Mouse (Mus musculus) yolk sac, embryonic 10.5 days (tissue): ENCODE results near the gene Ttll3.

ENCODE experiments used
- DNase-seq: peaks from one replicate; pipeline ENCODE4 v3.0.0-alpha.2; 2017; ENCODE audit warnings: low spot score

Gene Ttll3

GRCm38 (mm10) chr6:113379246-113379645, 9.8 kb upstream of the Ttll3 start:
- DNase-seq = no peak

DNA sequence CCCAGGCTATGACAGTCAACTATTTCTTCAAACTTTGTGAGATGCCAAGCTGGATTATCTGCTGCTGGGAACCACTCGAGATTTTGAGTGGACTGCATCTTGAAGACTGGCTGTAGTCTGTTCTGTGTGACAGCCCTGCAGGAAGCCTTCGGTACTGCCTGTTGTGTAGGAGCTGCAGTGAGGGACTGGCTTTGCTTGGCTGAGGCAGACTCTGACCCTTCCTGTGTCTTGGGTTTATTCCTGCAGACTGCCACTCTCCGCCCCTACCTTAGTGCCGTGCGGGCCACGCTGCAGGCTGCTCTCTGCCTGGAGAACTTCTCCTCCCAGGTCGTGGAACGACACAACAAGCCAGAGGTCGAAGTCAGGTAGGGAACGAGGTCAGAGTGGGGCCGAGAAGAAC, 8.6 kb upstream of the Ttll3 start:
- no peak for DNase-seq

DNA sequence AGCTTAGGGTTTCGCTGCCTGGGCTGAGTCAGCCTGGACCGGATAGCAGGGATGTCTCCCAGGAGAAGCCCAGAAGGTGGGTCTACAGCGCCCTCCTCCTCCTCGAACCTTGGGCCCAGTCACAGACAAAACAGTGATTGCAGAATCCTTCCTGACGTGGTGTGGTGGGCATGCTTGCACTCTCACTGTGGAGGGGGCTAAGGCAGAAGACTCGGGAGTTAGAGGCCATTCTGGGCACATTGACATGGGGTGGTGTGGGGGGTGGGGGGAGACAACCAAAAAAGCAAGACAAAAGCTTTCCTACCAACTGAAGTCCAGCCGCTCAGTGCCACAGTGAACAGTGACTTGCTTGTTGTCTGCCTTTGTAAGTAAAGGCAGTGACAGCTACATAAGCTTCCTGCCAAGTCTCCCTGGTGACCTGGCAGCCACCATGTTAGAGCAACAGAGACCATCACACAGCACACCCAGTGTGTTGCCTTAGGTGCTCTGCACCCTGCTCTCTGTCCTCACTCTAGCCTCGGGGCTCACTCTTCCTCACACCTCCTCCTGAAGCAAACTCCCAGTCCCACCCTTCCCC, 4.6 kb upstream of the Ttll3 start:
- no peak for DNase-seq

- peak; percentile 74 for DNase-seq
These were observed 3.8 kb upstream of the Ttll3 start for GRCm38 (mm10) chr6:113385160-113385714.

DNA sequence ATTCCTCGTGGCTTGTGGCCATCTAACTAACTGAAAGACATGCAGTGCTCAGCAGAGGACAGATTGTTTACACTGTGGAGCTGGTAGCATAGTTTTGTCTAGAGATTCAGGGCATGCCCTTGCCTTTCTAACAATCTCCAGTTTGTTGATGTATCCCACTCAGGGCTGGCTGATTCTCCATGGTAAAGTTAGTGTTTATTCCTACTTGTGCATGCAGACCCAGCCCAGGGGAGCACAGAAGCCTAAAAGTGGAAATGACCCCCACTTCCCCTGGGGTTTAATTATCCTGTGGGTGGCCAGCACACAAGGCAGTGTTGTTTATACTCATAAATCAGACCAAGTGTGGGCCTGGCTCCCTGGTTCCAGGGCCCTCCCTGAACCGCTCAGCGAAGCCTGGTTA, 3.0 kb upstream of the Ttll3 start:
- DNase-seq = peak; percentile 61

DNA sequence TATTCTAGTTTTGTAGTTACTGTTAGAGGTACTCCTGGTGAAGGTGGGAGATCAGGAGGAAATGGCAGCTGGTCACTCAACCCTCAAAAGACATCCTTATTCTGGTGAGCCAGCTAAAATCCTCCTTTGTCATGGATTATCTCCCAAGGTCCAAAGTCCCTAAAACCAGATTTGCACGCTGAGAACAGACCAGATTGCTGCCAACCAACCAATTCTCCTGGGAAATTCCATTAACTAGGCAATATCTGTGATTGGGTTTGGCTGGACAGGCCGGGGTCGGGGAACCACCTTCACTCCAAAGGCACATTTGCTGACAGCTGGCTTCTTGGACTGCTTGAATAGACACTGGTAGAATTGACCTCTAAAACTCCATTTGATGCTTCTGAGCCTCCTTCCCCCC, 1.7 kb downstream of the Ttll3 start:
- DNase-seq = no peak

DNA sequence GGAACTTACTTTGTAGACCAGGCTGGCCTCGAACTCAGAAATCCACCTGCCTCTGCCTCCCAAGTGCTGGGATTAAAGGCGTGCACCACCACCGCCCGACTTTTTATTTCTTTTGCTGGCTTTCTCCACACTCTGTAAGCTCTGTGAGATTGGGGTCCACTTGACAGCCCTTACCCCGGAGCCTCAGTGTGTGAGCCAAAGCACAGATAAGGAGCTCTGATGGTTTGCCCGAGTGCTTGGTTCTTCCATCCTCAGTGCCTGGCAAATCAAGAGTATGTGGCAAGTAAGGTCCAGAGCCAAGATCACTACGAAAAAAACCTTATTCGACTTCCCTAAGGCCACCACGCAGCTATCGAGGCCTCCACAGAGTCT, 2.9 kb downstream of the Ttll3 start:
- no peak for DNase-seq

DNA sequence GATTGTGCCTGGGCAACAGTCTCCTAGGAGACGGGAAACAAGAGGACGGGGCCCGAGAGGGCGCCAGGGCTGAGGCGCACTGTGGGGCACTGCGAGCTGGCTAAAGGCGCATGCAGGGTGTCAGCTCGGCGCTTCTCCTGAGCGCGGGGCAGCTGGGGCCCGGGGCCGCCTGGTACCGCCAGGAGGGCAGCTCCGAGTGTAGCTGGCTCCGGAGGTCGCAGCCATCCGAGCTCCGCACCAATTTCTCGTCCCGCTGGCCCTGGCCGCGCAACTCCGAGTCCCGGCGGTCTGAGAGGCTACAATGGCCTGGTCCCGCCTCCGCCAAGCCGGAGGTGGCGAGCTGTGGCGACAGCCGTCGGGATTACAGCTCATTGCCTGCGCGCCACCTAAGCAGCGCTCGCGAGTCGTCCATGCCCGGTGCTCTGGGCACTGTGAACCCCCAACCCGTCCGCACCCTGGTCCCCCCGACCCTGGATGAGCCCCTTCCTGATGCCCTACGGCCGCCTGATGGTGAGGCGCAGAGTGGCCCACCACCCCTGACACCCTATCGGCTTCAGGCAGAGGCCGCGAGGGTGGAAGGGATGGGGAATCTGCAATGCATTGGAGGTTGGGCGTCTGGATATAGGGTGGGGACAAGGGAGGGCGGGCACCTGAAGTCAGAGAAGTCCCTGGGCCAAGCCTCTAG, 3.5 kb downstream of the Ttll3 start:
- peak; percentile 57 for DNase-seq

- no peak for DNase-seq
These were observed 4.9 kb downstream of the Ttll3 start for GRCm38 (mm10) chr6:113393951-113394350.

GRCm38 (mm10) chr6:113394811-113395210, 5.8 kb downstream of the Ttll3 start:
- no peak for DNase-seq

DNA sequence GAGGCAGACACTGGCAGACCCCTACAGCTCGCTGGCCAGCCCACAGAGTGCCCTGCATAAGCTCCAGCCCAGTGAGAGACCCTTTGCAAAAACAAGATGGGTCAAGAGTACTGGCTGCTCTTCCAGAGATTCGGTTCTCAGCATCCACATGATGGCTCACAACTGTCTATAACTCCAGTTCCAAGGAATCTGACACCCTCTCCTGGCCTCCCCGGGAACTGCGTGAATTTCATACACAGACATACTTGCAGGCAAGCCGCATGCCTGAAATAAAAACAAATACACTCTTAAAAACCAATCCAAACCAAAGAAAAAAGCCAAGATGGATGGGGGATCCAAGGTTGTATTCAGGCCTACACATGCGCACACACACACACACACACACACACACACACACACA, 6.4 kb downstream of the Ttll3 start:
- no peak for DNase-seq

DNA sequence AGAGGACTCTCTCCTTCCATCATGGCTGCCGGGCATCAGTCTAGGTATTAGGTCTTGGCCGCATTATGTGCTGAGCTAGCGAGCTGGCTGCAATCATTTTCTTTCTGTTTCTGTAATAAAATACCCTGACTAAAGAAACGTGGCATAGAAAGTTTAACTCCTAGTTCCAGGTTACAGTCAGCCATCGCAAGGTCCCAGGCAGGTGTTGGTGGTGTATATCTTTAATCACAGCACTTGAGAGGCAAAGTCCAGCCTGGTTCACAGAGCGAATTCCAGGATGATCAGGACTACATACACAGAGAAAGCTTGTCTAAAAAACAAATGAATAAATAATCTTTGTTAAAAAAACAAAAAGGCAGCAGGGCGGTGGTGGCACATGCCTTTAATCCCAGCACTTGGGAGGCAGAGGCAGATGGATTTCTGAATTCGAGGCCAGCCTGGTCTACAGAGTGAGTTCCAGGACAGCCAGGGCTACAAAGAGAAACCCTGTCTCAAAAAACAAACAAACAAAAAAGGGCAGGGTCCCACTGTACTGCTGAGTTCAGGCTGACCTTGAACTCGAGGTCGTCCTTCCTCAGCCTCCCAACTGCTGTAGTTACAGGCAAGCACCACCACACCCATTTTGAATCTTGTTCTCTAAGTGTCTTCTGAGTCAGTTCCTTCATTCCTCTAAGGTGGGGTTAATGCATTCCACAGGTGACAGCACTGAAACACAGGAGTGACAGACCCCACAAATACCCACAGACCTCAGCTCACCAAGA, 7.4 kb downstream of the Ttll3 start:
- DNase-seq = no peak

DNA sequence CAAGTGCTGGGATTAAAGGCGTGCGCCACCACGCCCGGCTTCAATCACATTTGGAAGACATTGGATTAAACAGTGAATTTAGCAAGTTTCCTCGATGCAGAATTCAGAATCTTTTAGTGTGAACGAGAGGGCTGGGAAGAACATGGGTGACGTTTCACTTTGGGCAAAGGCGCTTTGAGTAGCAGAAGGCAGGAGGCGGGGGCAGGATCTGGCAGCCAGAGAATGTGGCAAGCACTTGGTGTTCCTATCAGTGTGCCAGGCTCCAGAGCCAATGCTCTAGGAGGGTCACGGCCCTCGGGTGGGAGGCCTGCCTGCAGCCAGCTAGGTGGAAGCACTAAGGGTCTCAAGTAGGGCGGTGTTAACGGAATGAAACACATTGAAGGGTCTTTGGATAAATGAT, 13.0 kb downstream of the Ttll3 start:
- DNase-seq = no peak

DNA sequence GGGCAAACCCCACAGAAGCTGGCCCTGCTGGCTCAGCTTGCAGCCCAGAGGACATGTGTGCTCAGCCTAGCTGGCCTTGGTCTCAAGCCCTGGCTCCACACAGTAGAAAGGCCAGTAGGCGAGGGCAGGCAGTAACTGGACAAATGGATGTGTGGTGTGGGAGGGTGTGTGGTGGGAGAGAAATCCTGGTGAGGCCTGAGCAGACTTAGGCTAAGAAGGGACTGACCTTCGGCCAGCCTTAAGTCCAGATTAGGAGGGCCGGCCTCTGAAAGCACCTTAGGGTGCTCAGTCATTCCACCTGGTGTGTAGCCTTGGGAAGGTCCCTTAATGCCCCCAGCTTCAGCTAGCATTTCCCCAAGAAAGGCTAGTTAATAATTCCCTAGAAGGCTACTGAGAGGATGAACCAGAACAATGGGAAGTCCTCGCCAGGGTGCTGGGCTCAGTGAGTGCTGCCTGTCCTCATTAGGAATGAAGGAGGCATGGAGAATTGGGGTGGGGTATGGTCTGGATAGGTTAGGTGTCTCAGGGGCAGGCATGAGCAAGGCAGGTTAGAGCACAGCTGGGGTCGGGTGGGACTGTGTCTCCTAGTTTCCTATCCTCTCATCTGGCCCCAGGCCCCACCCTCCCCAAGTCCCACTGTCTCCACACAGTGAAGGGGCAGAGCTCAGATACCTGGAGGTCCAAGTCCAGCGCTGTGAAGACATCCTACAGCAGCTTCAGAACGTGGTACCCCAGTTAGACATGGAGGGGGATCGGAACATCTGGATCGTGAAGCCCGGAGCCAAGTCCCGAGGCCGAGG, 15.8 kb downstream of the Ttll3 start:
- DNase-seq = peak; percentile 82

DNA sequence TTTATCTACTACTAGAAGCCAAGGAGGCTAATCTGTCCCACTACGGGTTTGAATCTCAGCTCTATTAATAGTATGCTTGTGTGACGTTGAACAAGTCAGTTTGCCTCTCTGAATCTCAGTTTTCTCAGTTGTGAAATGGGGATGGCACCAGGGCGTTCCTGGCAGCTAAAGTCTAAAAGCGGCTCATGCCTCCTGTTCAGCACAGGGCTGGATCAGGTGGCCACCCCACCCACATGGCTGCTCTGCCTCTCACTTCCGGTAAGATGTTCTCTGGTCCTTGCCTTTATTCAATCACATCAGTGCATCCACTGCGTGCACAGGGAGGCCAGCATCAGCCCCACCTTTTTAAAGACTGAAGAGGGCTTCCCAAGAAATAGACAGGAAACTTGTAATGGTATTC, 16.4 kb downstream of the Ttll3 start:
- DNase-seq = no peak

GRCm38 (mm10) chr6:113406683-113407082, 17.6 kb downstream of the Ttll3 start:
- DNase-seq = no peak

DNA sequence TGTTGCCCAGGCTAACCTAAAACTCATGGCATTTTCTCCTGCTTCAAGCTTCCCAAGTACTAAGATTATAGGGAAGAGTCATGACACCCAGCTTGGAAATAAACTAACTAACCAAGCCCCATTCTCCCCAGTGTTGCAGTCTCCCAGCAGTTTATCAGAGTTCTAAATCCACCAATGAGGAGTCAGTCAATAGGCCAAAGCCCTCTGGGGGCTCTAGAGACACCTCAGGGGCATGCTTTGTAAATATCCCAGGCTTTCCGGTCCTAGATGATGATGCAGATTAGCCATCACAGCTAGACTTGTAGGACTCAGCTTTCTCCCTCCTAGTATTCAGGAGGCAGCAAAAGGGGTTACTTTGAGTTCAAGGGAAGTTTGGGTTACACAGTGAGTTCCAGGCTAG, 20.9 kb downstream of the Ttll3 start:
- DNase-seq = no peak

GRCm38 (mm10) chr6:113416416-113416815, 27.4 kb downstream of the Ttll3 start:
- no peak for DNase-seq

GRCm38 (mm10) chr6:113418441-113419198, 29.6 kb downstream of the Ttll3 start:
- DNase-seq = no peak

DNA sequence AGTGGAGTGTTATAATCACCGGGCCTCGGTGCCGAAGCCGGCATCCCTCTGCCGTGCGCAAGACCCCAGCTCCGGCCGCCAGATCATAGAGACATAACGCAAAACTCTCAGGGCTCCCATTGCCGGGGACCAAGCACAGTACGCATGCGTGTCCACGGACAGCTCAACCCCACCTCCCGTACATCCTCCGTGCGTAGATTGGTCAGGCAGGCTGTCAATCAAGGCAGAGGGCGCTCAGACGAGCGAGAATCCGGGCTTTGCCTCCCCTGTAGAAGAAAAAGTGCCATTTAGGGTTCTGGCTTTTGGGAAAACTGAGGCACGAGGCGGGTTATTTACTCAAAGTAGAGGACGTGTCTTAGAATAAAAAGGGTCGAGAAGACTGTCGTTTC, 30.1 kb downstream of the Ttll3 start, which contains the start of gene Rpusd3:
Gene Rpusd3 (minus strand): TSS at position 142 of the 389 bp plus-strand sequence.
- DNase-seq = peak; percentile 94

DNA sequence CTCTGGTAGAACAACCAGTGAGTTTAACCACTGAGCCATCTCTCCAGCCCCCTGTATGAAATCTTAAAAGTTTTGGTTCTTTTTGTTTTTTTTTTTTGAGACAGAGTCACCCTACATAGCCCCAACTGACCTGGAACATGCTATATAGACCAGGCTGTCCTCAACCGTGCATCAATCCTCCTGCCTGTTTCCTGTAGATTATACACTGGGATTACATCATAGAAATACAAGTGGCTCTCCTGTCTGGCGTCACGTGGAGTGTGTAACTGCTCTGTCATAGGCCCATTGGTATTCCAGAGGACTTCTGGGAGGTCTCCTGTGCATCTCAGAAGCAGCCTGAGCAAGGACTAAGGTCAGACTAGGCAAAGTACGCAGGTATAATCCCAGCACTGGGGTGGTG, 33.9 kb downstream of the Ttll3 start:
- DNase-seq = no peak

DNA sequence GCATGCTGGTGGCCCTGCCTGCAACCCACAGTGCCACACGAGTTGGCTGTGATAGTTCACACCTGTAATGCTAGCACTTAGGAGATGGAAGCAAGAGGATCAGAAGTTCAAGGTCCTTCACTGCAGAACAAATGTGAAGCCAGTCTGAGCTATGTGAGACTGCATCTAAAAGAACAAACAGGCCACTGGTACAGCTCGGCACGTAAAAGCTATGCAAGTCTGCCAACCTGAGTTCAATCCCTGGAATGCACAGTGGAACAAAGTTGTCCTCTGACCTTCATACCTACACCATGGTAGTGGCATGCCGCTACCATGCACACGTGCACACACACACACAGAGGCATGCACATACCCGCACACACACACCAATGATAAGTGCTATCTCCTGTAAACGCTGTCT, 35.1 kb downstream of the Ttll3 start:
- DNase-seq = no peak
